Mouse (Mus musculus) fat pad, adult 2 months (tissue): Measurements from ENCODE around the gene Moap1.

Experiments used
- DNase-seq: peaks from one replicate; pipeline ENCODE4 v3.0.0-alpha.2; 2011; ENCODE audit warnings: low read depth, low spot score; ENCODE audit errors: extremely low read depth

Moap1 gene

GRCm38 (mm10) chr12:102743036-102743588 is 349 bp downstream of the Moap1 start:
- DNase-seq: no peak

DNA sequence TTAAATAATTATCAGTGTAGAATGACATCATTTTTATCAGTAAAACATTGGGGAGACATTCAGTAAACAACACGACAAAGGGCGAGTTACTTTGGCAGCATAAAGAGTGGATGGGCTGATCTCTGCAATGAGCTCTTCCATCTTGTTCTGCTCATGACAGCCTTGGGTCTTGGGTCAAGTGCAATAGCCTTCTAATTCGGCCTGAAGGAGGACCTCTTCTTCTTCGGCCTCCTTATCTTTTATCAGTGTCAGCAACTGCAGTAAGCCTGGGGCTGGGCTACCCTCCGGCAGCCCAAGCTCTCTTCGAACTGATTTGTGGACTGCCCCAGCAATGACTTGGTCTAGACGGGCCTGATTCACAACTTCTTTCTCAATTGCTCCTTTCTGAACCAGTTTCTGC is 1.4 kb downstream of the Moap1 start:
- no peak for DNase-seq

- DNase-seq: no peak
Measured at GRCm38 (mm10) chr12:102740285-102740684, 3.2 kb downstream of the Moap1 start.

DNA sequence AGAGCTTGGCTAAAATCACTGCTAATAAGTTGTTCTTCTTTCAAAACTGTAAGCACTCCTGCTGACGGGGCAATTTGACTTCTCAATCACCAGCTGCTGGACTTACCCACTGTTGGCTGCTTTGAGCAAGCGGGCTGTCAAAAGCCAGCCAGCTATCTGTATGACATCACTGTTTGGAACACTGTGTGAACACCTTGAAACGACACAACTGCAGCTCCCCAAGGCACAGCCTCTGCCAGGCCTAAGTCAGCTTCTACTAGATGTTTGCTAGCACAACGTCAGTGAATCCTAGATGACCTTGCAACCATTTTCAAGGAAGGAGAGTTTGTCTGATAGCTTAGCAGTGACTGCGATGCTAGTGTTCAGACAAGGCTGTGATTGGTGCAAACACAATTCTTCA is 4.4 kb downstream of the Moap1 start:
- no peak for DNase-seq

- no peak for DNase-seq
Measured at GRCm38 (mm10) chr12:102733381-102733780, 10.1 kb downstream of the Moap1 start.

- no peak for DNase-seq
Measured at GRCm38 (mm10) chr12:102730798-102731619, 12.5 kb downstream of the Moap1 start.

DNA sequence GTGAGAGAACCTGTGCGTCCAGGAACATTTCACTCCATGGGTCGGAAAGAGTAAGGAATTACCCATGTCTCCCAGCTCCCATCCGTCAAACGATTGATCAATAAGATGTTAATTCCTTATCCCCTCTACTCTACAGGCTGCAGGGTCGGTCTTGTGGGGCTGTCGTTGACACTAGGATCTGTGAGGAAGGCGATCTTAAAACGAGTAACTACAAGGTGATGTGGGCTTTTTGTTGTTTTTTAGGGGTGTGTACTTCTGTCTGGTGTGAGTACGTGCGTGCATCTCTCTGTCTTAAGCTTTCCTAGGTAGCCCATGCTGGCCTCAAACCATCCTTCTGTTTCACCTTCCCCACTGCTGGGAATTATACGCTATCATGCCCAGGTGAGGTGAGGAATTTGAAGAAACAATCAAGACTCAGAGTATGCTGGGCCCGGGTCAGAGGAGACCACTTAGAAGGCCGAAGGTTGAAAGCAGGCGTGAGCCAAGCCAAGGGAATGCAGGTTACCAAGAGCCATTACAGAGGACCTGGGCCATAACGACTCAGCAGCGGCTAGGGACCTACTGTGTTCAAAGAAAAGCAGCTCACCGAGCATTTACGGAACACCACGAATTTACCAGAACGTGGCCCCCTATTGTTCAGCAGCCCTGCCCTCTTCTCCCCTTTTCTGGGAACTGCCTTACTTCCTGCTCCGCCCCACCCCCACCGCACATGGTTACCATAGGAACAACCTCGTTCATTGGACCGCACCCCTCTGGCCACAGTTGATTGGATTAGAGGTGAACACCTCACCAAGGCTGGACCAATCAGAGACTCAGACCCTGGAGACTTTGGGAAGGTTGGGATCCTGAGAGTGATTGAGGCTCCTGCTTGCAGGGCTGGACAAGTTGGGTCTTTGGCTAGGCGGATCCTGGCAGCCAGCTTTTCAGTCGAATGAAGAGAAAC is 13.3 kb downstream of the Moap1 start:
- DNase-seq: no peak

GRCm38 (mm10) chr12:102725761-102726175 is 17.7 kb downstream of the Moap1 start:
- DNase-seq: no peak

DNA sequence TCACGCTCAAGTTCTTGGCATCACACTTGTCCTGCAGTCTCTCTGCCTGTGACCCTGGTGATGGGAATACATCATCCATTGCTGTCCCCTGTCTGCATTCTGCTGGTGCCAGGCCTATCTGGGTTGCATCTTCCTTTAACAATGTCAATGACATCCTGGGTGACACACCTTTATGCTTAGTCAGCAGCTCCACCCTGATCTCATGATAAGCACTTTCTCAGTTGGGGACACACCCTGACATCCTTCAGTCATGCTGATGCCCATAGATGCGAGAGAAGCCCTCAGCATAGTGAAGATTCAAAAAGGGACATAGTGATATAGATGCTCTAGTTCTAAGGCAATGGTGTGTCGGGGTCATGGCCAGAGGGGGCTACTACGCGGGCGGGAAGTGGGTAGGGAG is 18.3 kb downstream of the Moap1 start:
- no peak for DNase-seq

DNA sequence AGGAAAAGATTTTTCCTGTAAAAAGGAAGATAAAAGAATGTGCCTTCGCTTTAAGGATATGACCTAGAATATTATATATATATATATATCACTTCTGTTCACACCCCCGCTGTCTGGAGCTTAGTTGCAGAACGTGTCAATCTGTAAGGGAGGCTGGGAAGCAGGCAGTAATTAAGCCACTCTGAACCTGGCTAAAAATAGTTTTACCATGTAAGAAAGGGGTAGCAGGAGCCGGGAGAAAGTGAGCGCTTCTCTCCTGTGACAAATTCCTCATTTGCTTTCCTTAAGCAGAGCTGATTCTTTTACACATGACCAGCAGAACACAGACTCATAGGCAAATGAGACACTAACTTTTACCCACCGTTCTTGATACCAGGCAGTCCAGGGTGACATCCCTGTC is 19.6 kb downstream of the Moap1 start:
- no peak for DNase-seq

- DNase-seq: no peak
Measured at GRCm38 (mm10) chr12:102722966-102723365, 20.5 kb downstream of the Moap1 start.

DNA sequence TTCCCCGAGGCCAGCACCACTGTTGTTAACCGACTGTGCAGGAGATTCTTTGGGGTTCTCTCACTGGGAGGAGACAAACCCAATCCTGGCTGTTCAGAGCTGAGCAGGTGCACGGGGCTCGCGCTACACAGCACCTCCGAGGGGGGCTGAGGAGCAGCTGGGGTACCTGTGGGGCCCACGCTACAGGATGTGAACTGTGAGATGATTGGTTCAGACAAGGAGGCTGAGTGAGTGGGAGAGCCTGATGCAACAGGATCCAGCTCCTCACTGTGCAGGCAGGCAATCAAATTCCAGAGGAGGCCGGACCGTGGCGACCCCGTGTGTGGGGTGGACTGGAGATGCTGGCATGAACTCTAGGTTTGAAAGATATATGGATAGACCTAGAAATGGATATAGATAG is 21.0 kb downstream of the Moap1 start:
- DNase-seq: no peak

- DNase-seq: no peak
Measured at GRCm38 (mm10) chr12:102719552-102720315, 23.7 kb downstream of the Moap1 start.

GRCm38 (mm10) chr12:102714654-102715395 is 28.6 kb downstream of the Moap1 start:
- DNase-seq: no peak

GRCm38 (mm10) chr12:102714116-102714515 is 29.3 kb downstream of the Moap1 start:
- no peak for DNase-seq

DNA sequence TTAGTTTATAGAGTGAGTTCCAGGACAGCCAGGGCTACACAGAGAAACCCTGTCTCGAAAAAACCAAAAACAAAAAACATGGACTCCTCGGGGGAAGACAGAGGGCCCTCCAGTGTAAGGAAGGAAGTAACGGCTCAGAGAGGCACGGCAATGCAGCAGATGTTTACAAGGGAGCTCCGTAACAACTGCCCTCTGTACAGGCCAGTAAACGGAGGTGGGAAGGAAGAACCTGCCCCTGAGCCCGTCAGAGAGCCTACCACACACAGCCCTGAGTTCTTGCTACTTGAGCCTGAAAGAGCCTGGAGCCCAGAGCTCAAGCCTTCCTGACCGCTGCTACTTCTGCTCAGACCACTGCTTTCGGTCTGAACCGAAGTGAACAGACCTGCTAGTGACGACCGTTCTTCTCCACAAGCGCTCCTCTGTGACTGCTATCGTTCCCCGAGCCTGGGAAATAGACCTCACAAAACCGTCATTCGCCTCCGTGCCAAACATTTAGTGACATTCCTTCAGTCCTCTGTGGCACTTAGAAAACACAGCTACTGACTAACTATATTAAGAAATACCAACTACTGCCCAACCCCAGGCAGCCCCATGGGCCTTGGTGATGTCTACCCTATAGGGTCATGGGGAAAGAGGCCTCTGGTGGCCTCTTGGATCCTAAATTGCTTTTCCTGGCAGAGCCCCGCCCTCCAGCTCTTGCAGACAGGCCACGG is 30.2 kb downstream of the Moap1 start:
- no peak for DNase-seq

GRCm38 (mm10) chr12:102710851-102711375 is 32.5 kb downstream of the Moap1 start:
- DNase-seq: no peak

- DNase-seq: no peak
Measured at GRCm38 (mm10) chr12:102709896-102710295, 33.6 kb downstream of the Moap1 start.

DNA sequence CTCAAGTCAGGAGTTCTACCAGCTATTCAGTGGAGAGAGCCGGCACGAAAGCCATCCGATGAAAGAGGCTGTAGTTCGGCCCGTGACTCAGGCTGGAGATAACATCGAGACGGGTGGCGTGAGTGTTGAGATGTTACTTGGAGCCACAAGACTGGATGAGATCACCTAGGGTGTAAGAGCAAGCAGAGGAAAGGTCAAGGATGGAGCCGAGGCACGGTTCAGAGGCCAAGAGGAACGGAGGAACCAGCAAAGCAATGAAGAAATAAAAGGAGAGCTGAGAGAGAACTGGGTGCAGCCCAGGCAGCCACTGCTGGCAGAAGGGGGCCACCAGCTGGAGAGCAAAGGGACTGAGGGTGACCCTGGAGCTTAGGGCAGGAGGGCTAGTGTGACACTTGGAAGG is 35.2 kb downstream of the Moap1 start:
- no peak for DNase-seq
